Mouse (Mus musculus) hindbrain, embryonic 13.5 days (tissue): ENCODE results near the gene Yars. TPM values are rescaled to one million over a fixed set of nuclear protein-coding genes. Genes with fewer than 3 reads are reported as not detected.
A peak's percentile ranks its signal among the peaks of the same experiment; 100 is the strongest.

Source experiments
- ATAC-seq: fragments of 200-750 bp; cut with Nextera tagmentation; 2 replicates; pipeline ENCODE4 v1.8.0; 2017; ENCODE audit warnings: moderate TSS enrichment; ENCODE audit not compliant: low FRiP score
- H3K27ac ChIP-seq: fragments of 300-500 bp; sonication (generic); 2 replicates; pipeline ENCODE4 v1.5.1; 2015; ENCODE audit warnings: inconsistent platforms, mild to moderate bottlenecking, moderate library complexity
- H3K27me3 ChIP-seq: fragments of 300-500 bp; sonication (generic); 2 replicates; pipeline ENCODE4 v1.6.1; 2015; ENCODE audit warnings: mild to moderate bottlenecking, inconsistent platforms
- H3K36me3 ChIP-seq: fragments of 300-500 bp; sonication (generic); 2 replicates; pipeline ENCODE4 v1.6.1; 2015; ENCODE audit warnings: mild to moderate bottlenecking, inconsistent platforms
- H3K4me1 ChIP-seq: fragments of 300-500 bp; sonication (generic); replicated peaks from 2 replicates; pipeline ENCODE4 v1.6.1; 2015; ENCODE audit warnings: inconsistent platforms
- H3K4me2 ChIP-seq: fragments of 300-500 bp; sonication (generic); 2 replicates; pipeline ENCODE4 v1.6.1; 2015; ENCODE audit warnings: inconsistent platforms, mild to moderate bottlenecking, moderate library complexity
- H3K4me3 ChIP-seq: fragments of 300-500 bp; sonication (generic); 2 replicates; pipeline ENCODE4 v1.5.1; 2015; ENCODE audit warnings: mild to moderate bottlenecking, inconsistent platforms
- H3K9ac ChIP-seq: fragments of 300-500 bp; sonication (generic); 2 replicates; pipeline ENCODE4 v1.6.1; 2015; ENCODE audit warnings: mild to moderate bottlenecking, inconsistent platforms
- H3K9me3 ChIP-seq: fragments of 300-500 bp; sonication (generic); 2 replicates; pipeline ENCODE4 v1.6.1; 2016; ENCODE audit warnings: inconsistent platforms
- WGBS: fragments of 180-500 bp; shearing (Covaris S2); methylation state at CpG from one replicate; pipeline ENCODE4 v1.1.7; 2015; 5-methylcytosine and 5-hydroxymethylcytosine counted together
- polyA plus RNA-seq: library from polyadenylated mRNA; unstranded; fragments of >200 nt; fragmentation: Nextera tagmentation; extraction: Ambion mirVana; gene quantifications from 2 replicates; pipeline ENCODE4 v1.2.1, GENCODE M21; 2015

The Yars gene
- polyA plus RNA-seq = 104 and 106 TPM in 2 replicates

- Histone ChIP-seq H3K4me1 (peaks cover 41% of the 10 kb centered on the region), H3K9me3 (no peaks in the 10 kb centered on the region), H3K4me2 (peak within 1 kb of the TSS; percentile 90), H3K27me3 (no peaks in the 10 kb centered on the region), H3K9ac (peak within 1 kb of the TSS; percentile 87), H3K27ac (peak within 1 kb of the TSS; percentile 92), H3K36me3 (peaks cover 18% of the 10 kb centered on the region), H3K4me3 (peak within 1 kb of the TSS; percentile 90)
- peak; percentile 88 for ATAC-seq
- under 1% methylated on average over 58 of the region's 58 CpGs for WGBS
Observed at GRCm38 (mm10) chr4:129189542-129190519, at the start of gene Yars, which contains the start of gene S100pbp. TSS of gene Yars (plus strand) at chr4:129189760. TSS of gene S100pbp (minus strand) at chr4:129189727.

GRCm38 (mm10) chr4:129140808-129141207 lies 48.8 kb upstream of the Yars start:
- Histone ChIP-seq H3K27me3 (peaks cover 27% of the 10 kb centered on the region), H3K27ac (no peak overlapping the region), H3K4me1 (peaks cover 45% of the 10 kb centered on the region), H3K9ac (no peak overlapping the region), H3K36me3 (no peaks in the 10 kb centered on the region), H3K4me3 (no peak overlapping the region), H3K9me3 (no peaks in the 10 kb centered on the region), H3K4me2 (no peak overlapping the region)
- no peak for ATAC-seq
- WGBS = 80% methylated on average over 4 of the region's 4 CpGs

- 72% methylated on average over 17 of the region's 17 CpGs for WGBS
- no peaks in the 10 kb centered on the region for H3K36me3 ChIP-seq
- no peak overlapping the region for H3K9ac ChIP-seq
- no peaks in the 10 kb centered on the region for H3K9me3 ChIP-seq
- H3K4me3 ChIP-seq = no peak overlapping the region
- peaks cover 19% of the 10 kb centered on the region for H3K27me3 ChIP-seq
- no peak overlapping the region for H3K4me2 ChIP-seq
- peak overlapping the region; percentile 31 for H3K27ac ChIP-seq
- H3K4me1 ChIP-seq = peaks cover 42% of the 10 kb centered on the region
- ATAC-seq = no peak
Observed at GRCm38 (mm10) chr4:129141560-129142438, 47.8 kb upstream of the Yars start.

DNA sequence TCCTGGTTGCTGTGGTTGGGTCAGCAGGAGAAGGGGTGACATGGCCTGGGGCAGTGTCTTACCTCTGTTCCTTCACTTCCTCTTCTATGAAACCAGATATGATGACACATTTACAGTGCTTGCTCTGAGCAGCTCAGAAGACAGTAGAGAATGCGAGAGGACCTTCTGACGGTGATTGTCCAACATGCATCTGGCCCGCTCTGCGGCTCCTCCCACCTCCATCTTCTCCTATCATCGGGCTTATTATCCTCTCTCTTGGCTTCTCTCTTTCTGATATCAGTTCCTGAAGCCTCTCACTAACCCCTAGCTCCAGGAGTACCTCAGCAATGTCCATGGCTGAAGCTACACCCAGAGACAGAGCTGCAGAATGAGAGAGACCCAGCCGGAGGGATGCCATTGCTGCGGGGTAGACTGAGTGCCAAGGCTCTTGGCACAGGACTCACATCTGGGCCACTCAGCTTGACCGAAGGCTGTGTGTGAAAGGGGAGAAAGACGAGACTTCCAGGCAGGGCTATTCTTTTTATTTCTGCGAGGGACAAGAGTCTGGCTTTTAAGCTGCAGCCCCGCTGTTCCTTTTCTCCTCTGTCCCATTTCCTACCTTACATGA lies 47.0 kb upstream of the Yars start:
- no peak for ATAC-seq
- no peaks in the 10 kb centered on the region for H3K9me3 ChIP-seq
- no peak overlapping the region for H3K4me2 ChIP-seq
- no peaks in the 10 kb centered on the region for H3K36me3 ChIP-seq
- H3K4me3 ChIP-seq = no peak overlapping the region
- 83% methylated on average over 11 of the region's 11 CpGs for WGBS
- no peak overlapping the region for H3K27ac ChIP-seq
- no peak overlapping the region for H3K9ac ChIP-seq
- H3K4me1 ChIP-seq = peaks cover 35% of the 10 kb centered on the region
- peaks cover 13% of the 10 kb centered on the region for H3K27me3 ChIP-seq

DNA sequence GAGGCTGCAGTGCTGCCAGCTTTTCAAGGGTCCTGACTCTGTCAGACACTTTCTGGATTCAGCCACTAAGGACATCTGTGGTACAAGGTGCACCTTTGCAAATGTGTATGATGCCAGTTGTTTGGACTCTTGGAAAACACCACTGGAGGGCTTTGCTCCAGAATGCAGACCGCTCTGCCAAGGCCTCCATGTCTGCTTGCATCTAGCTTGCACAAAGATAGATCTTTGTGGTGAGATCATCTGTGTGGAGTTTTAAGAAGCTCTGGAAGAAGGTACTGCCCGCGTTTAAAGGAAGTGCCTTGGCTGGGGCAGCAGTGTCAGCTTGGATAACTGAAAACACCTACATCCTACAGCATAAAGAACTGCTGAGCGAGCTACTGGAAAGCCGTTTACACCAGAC lies 46.1 kb upstream of the Yars start:
- no peaks in the 10 kb centered on the region for H3K36me3 ChIP-seq
- H3K9me3 ChIP-seq = no peaks in the 10 kb centered on the region
- H3K4me2 ChIP-seq = no peak overlapping the region
- H3K27me3 ChIP-seq = peaks cover 3% of the 10 kb centered on the region; the same call in 1 of the 2 replicates
- H3K9ac ChIP-seq = no peak overlapping the region
- no peak for ATAC-seq
- peaks cover 37% of the 10 kb centered on the region for H3K4me1 ChIP-seq
- 86% methylated on average over 5 of the region's 5 CpGs for WGBS
- H3K4me3 ChIP-seq = no peak overlapping the region
- H3K27ac ChIP-seq = no peak overlapping the region

- no peak overlapping the region for H3K4me2 ChIP-seq
- no peak for ATAC-seq
- H3K27ac ChIP-seq = peak overlapping the region; percentile 74
- H3K9me3 ChIP-seq = no peaks in the 10 kb centered on the region
- peaks cover 8% of the 10 kb centered on the region for H3K36me3 ChIP-seq
- H3K4me1 ChIP-seq = peaks cover 39% of the 10 kb centered on the region
- no peaks in the 10 kb centered on the region for H3K27me3 ChIP-seq
- no peak overlapping the region for H3K4me3 ChIP-seq
- WGBS = 60% methylated on average over 16 of the region's 16 CpGs
- H3K9ac ChIP-seq = peak overlapping the region; percentile 24; the same call in 1 of the 2 replicates
Observed at GRCm38 (mm10) chr4:129144401-129145367, 44.9 kb upstream of the Yars start.

GRCm38 (mm10) chr4:129145411-129145810 lies 44.1 kb upstream of the Yars start:
- Histone ChIP-seq H3K36me3 (peaks cover 11% of the 10 kb centered on the region), H3K4me1 (peaks cover 39% of the 10 kb centered on the region), H3K9me3 (no peaks in the 10 kb centered on the region), H3K4me3 (no peak overlapping the region), H3K27me3 (no peaks in the 10 kb centered on the region), H3K4me2 (no peak overlapping the region), H3K9ac (no peak overlapping the region), H3K27ac (peak overlapping the region; percentile 74; the same call in 1 of the 2 replicates)
- WGBS = 77% methylated on average over 4 of the region's 4 CpGs
- ATAC-seq = no peak

- Histone ChIP-seq H3K27ac (no peak overlapping the region), H3K9ac (no peak overlapping the region), H3K9me3 (no peaks in the 10 kb centered on the region), H3K36me3 (peaks cover 14% of the 10 kb centered on the region), H3K4me1 (peaks cover 39% of the 10 kb centered on the region), H3K4me3 (no peak overlapping the region), H3K27me3 (no peaks in the 10 kb centered on the region), H3K4me2 (no peak overlapping the region)
- 70% methylated on average over 4 of the region's 4 CpGs for WGBS
- no peak for ATAC-seq
Observed at GRCm38 (mm10) chr4:129145943-129146342, 43.6 kb upstream of the Yars start.

GRCm38 (mm10) chr4:129146392-129146791 lies 43.2 kb upstream of the Yars start:
- H3K4me2 ChIP-seq = no peak overlapping the region
- ATAC-seq = no peak
- H3K9me3 ChIP-seq = no peaks in the 10 kb centered on the region
- peaks cover 19% of the 10 kb centered on the region for H3K36me3 ChIP-seq
- no peak overlapping the region for H3K4me3 ChIP-seq
- peaks cover 36% of the 10 kb centered on the region for H3K4me1 ChIP-seq
- H3K27ac ChIP-seq = no peak overlapping the region
- 79% methylated on average over 2 of the region's 2 CpGs for WGBS
- H3K9ac ChIP-seq = no peak overlapping the region
- no peaks in the 10 kb centered on the region for H3K27me3 ChIP-seq

DNA sequence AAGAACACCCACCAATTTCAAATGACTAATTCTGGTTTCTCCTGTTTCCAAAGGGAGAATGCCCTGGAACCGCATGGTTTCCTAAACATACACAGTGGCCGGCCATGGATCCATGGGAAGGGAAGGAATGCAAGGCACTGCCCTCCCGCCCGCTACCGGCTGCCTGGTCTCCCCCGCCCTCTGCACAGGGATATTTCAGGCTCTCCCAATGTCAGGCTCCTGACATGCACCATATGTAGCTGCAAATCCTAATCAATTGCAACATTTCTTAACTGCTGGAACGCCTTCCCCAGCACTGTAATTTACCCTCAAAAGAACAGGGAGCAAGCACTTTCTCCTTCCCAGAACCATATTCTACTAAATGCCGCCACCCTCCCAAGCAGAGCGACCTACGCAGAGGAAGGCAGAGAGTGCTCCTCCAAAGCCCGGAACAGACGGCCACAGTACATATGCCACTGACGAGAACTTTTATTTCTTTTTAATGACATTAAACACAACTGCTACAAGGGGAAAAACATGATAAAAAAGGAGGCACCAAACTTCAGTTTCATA lies 41.9 kb upstream of the Yars start:
- Histone ChIP-seq H3K36me3 (peaks cover 29% of the 10 kb centered on the region), H3K27me3 (no peaks in the 10 kb centered on the region), H3K4me2 (no peak overlapping the region), H3K27ac (no peak overlapping the region), H3K4me3 (no peak overlapping the region), H3K9me3 (no peaks in the 10 kb centered on the region), H3K9ac (no peak overlapping the region), H3K4me1 (peaks cover 25% of the 10 kb centered on the region)
- 90% methylated on average over 13 of the region's 13 CpGs for WGBS
- no peak for ATAC-seq

DNA sequence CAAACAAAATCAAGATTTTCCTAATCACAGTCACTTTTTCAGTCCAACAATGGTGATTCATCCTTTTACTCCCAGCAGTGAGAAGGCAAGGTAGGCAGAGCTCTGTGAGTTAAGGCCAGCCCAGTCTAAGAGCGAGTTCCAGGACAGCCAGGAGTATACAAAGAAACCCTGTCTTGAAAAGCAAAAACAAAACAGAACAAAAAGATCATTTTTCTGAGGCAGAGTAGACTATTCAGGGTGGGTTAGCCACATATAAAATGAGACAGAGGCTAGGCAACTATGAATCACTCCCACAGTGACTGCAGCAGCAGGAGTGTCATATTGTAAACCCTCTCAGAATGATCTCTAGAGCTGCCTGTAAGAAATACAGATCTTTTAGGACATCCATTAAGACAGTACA lies 40.2 kb upstream of the Yars start:
- Histone ChIP-seq H3K4me3 (no peak overlapping the region), H3K9ac (no peak overlapping the region), H3K36me3 (peaks cover 41% of the 10 kb centered on the region), H3K27ac (no peak overlapping the region), H3K9me3 (no peaks in the 10 kb centered on the region), H3K4me2 (no peak overlapping the region), H3K4me1 (peaks cover 18% of the 10 kb centered on the region), H3K27me3 (no peaks in the 10 kb centered on the region)
- WGBS = 65% methylated on average over 1 of the region's 1 CpGs
- no peak for ATAC-seq
